Mouse (Mus musculus): ENCODE data around the gene Gm15114.
"Not testable (repeated sequence)": the region's sequence is repeated elsewhere in the genome, so short reads cannot be mapped to it uniquely, and the experiment has no call there.

Gm15114 gene

GRCm38 (mm10) chrX:148488649-148489048 is at the start of gene Gm15114:
Gm15114 (plus strand) TSS chrX:148488949.
- not testable (repeated sequence) for DNase-seq
